Mouse (Mus musculus) stomach, postnatal 0 days (tissue): Measurements from ENCODE around the gene Ndufa12.

Experiments used
- CTCF ChIP-seq: IDR thresholded peaks from 2 replicates; pipeline ENCODE4 v1.5.1; 2016; ENCODE audit warnings: antibody characterized with exemption, low read depth, mild to moderate bottlenecking, moderate library complexity
- EP300 ChIP-seq: optimal IDR thresholded peaks from 2 replicates; pipeline ENCODE3; 2016; ENCODE audit warnings: antibody characterized with exemption

- no peak for TF ChIP-seq CTCF
- no peak for TF ChIP-seq EP300
These were observed 54.8 kb downstream of the Ndufa12 start for GRCm38 (mm10) chr10:94253260-94253807.
